Mouse (Mus musculus) limb, embryonic 14.5 days (tissue): Measurements from ENCODE around the gene Neto2. TPM values are rescaled to one million over a fixed set of nuclear protein-coding genes. Genes with fewer than 3 reads are reported as not detected.

Source experiments
- ATAC-seq: fragments of 200-750 bp; cut with Nextera tagmentation; 2 replicates; pipeline ENCODE4 v1.8.0; 2017; ENCODE audit warnings: low read depth, moderate number of reproducible peaks, moderate TSS enrichment; ENCODE audit not compliant: low FRiP score
- DNase-seq: peaks from one replicate; pipeline ENCODE4 v3.0.0-alpha.2; 2015; ENCODE audit warnings: low spot score
- H3K27ac ChIP-seq: fragments of 300-500 bp; sonication (generic); replicated peaks from 2 replicates; pipeline ENCODE4 v1.5.1; 2014; ENCODE audit warnings: low read depth, mild to moderate bottlenecking, low read length, moderate library complexity, mixed read lengths
- H3K27me3 ChIP-seq: fragments of 300-500 bp; sonication (generic); 2 replicates; pipeline ENCODE4 v1.6.1; 2014; ENCODE audit warnings: low read length, mixed read lengths; ENCODE audit not compliant: control insufficient read depth, insufficient read depth
- H3K36me3 ChIP-seq: fragments of 300-500 bp; sonication (generic); 2 replicates; pipeline ENCODE4 v1.6.1; 2014; ENCODE audit warnings: mild to moderate bottlenecking, low read length, moderate library complexity, mixed read lengths; ENCODE audit not compliant: control insufficient read depth, insufficient read depth
- H3K4me1 ChIP-seq: fragments of 300-500 bp; sonication (generic); 2 replicates; pipeline ENCODE4 v1.6.1; 2014; ENCODE audit warnings: antibody characterized with exemption, low read length, mixed read lengths; ENCODE audit not compliant: control insufficient read depth, insufficient read depth
- H3K4me2 ChIP-seq: fragments of 300-500 bp; sonication (generic); replicated peaks from 2 replicates; pipeline ENCODE4 v1.6.1; 2014; ENCODE audit warnings: low read depth, mild to moderate bottlenecking, low read length, moderate library complexity; ENCODE audit not compliant: severe bottlenecking
- H3K4me3 ChIP-seq: fragments of 300-500 bp; sonication (generic); replicated peaks from 2 replicates; pipeline ENCODE4 v1.5.1; 2014; ENCODE audit warnings: low read length
- H3K9ac ChIP-seq: fragments of 300-500 bp; sonication (generic); 2 replicates; pipeline ENCODE4 v1.6.1; 2014; ENCODE audit warnings: mild to moderate bottlenecking, low read depth, low read length, moderate library complexity; ENCODE audit not compliant: severe bottlenecking
- H3K9me3 ChIP-seq: fragments of 300-500 bp; sonication (generic); 2 replicates; pipeline ENCODE4 v1.6.1; 2016; ENCODE audit warnings: low read length; ENCODE audit not compliant: control insufficient read depth
- POLR2A ChIP-seq: fragments of 200-500 bp; IDR thresholded peaks from 2 replicates; pipeline ENCODE4 v1.8.0; 2012; ENCODE audit warnings: inconsistent platforms, mild to moderate bottlenecking, moderate library complexity, borderline replicate concordance; ENCODE audit not compliant: insufficient read depth, insufficient read length; ENCODE audit errors: extremely low read depth
- WGBS: fragments of 180-500 bp; shearing (Covaris S2); extraction: QIAGEN DNeasy Blood & Tissue Kit; methylation state at CpG from one replicate; pipeline ENCODE4 v1.1.7; 2014; 5-methylcytosine and 5-hydroxymethylcytosine counted together
- polyA plus RNA-seq, 2 experiments: library from polyadenylated mRNA; depleted of rRNA in 1 of 2; stranded (reverse) in 1 of 2; unstranded in 1 of 2; fragments of >200 nt; fragmentation: Nextera tagmentation in 1 of 2; extraction: Ambion mirVana in 1 of 2; gene quantifications; 2 replicates each; pipeline versions ENCODE4 v1.2.1 to v1.2.3; 2012 to 2014

Gene Neto2
- polyA plus RNA-seq, 2 experiments = 7.7 to 12.3 TPM

- no peak overlapping the region for H3K9ac ChIP-seq
Observed at GRCm38 (mm10) chr8:85604201-85604600, 96.5 kb downstream of the Neto2 start.

GRCm38 (mm10) chr8:85603203-85603895 is 97.4 kb downstream of the Neto2 start:
- DNase-seq (peak; percentile 42), ATAC-seq (0 out of 2 replicates have a peak, but pooled peaks have one; percentile 47)
- no peak overlapping the region for H3K4me3 ChIP-seq
- H3K9ac ChIP-seq = no peak overlapping the region
- H3K4me2 ChIP-seq = no peak overlapping the region
- no peak for TF ChIP-seq POLR2A
- no peaks in the 10 kb centered on the region for H3K9me3 ChIP-seq
- no peaks in the 10 kb centered on the region for H3K27me3 ChIP-seq
- H3K36me3 ChIP-seq = no peaks in the 10 kb centered on the region
- WGBS = 37% methylated on average over 8 of the region's 8 CpGs
- no peak overlapping the region for H3K27ac ChIP-seq
- H3K4me1 ChIP-seq = no peaks in the 10 kb centered on the region

More at GRCm38 (mm10) chr8:85604201-85604600, 96.5 kb downstream of the Neto2 start:
- DNase-seq (no peak), ATAC-seq (no peak)
- Histone ChIP-seq H3K4me1 (no peaks in the 10 kb centered on the region), H3K9me3 (no peaks in the 10 kb centered on the region), H3K4me2 (no peak overlapping the region), H3K36me3 (no peaks in the 10 kb centered on the region), H3K27ac (no peak overlapping the region), H3K4me3 (no peak overlapping the region), H3K27me3 (no peaks in the 10 kb centered on the region)
- no peak for TF ChIP-seq POLR2A
- WGBS = 70% methylated on average over 4 of the region's 4 CpGs

- Histone ChIP-seq H3K27ac (no peak overlapping the region), H3K4me3 (no peak overlapping the region), H3K4me1 (no peaks in the 10 kb centered on the region), H3K9ac (no peak overlapping the region), H3K4me2 (no peak overlapping the region), H3K9me3 (no peaks in the 10 kb centered on the region), H3K36me3 (no peaks in the 10 kb centered on the region), H3K27me3 (no peaks in the 10 kb centered on the region)
- DNase-seq = no peak
- no peak for TF ChIP-seq POLR2A
- ATAC-seq = no peak
- WGBS = 70% methylated on average over 4 of the region's 4 CpGs
Observed at GRCm38 (mm10) chr8:85602737-85603136, 98.0 kb downstream of the Neto2 start.

GRCm38 (mm10) chr8:85601741-85602140 is 99.0 kb downstream of the Neto2 start:
- Histone ChIP-seq H3K4me3 (no peak overlapping the region), H3K4me1 (no peaks in the 10 kb centered on the region), H3K4me2 (no peak overlapping the region), H3K9me3 (no peaks in the 10 kb centered on the region), H3K27ac (no peak overlapping the region), H3K9ac (no peak overlapping the region), H3K27me3 (no peaks in the 10 kb centered on the region), H3K36me3 (no peaks in the 10 kb centered on the region)
- no peak for DNase-seq
- 66% methylated on average over 8 of the region's 8 CpGs for WGBS
- ATAC-seq = no peak
- no peak for TF ChIP-seq POLR2A

- Histone ChIP-seq H3K4me3 (no peak overlapping the region), H3K4me2 (no peak overlapping the region), H3K9ac (no peak overlapping the region), H3K27me3 (no peaks in the 10 kb centered on the region), H3K36me3 (no peaks in the 10 kb centered on the region), H3K4me1 (no peaks in the 10 kb centered on the region), H3K9me3 (no peaks in the 10 kb centered on the region), H3K27ac (no peak overlapping the region)
- TF ChIP-seq POLR2A = no peak
- ATAC-seq = no peak
- WGBS = 49% methylated on average over 8 of the region's 8 CpGs
- DNase-seq = no peak
Observed at GRCm38 (mm10) chr8:85597413-85598191, 103.1 kb downstream of the Neto2 start.
